Mouse (Mus musculus): Measurements from ENCODE around the gene Commd1. TPM values are rescaled to one million over a fixed set of nuclear protein-coding genes. Genes with fewer than 3 reads are reported as not detected.

The Commd1 gene
- polyA plus RNA-seq, 1 experiment from 2014 or later: 384 TPM

GRCm38 (mm10) chr11:22851416-22851815 lies 130.8 kb downstream of the Commd1 start:
- H3K27ac ChIP-seq: no peak overlapping the region

GRCm38 (mm10) chr11:22850077-22850476 lies 132.1 kb downstream of the Commd1 start:
- no peaks in the 10 kb centered on the region for H3K27me3 ChIP-seq (replicated peaks)
- ATAC-seq: no peak
- no peak overlapping the region for H3K27ac ChIP-seq
- H3K36me3 ChIP-seq: no peaks in the 10 kb centered on the region
- H3K4me2 ChIP-seq (replicated peaks): no peak overlapping the region
- no peaks in the 10 kb centered on the region for H3K9me3 ChIP-seq
- WGBS: 73% methylated on average over 4 of the region's 4 CpGs
- H3K4me1 ChIP-seq (replicated peaks): peaks cover 39% of the 10 kb centered on the region
- H3K9ac ChIP-seq: no peak overlapping the region
- no peak overlapping the region for H3K4me3 ChIP-seq (replicated peaks)

More at GRCm38 (mm10) chr11:22851416-22851815, 130.8 kb downstream of the Commd1 start:
- H3K4me2 ChIP-seq (replicated peaks): no peak overlapping the region
- WGBS: 45% methylated on average over 4 of the region's 4 CpGs
- no peak for ATAC-seq
- no peaks in the 10 kb centered on the region for H3K36me3 ChIP-seq
- peaks cover 27% of the 10 kb centered on the region for H3K4me1 ChIP-seq (replicated peaks)
- no peak overlapping the region for H3K9ac ChIP-seq
- no peaks in the 10 kb centered on the region for H3K9me3 ChIP-seq
- no peak overlapping the region for H3K4me3 ChIP-seq (replicated peaks)
- H3K27me3 ChIP-seq (replicated peaks): no peaks in the 10 kb centered on the region

GRCm38 (mm10) chr11:22848649-22849195 lies 133.5 kb downstream of the Commd1 start:
- Histone ChIP-seq H3K9me3 (no peaks in the 10 kb centered on the region), H3K36me3 (no peaks in the 10 kb centered on the region), H3K4me1 (replicated peaks) (peaks cover 44% of the 10 kb centered on the region), H3K27ac (peak overlapping the region; percentile 64), H3K27me3 (replicated peaks) (no peaks in the 10 kb centered on the region), H3K4me2 (replicated peaks) (no peak overlapping the region), H3K4me3 (replicated peaks) (no peak overlapping the region), H3K9ac (no peak overlapping the region)
- no peak for ATAC-seq
- 70% methylated on average over 5 of the region's 5 CpGs for WGBS

GRCm38 (mm10) chr11:22847732-22848648 lies 134.2 kb downstream of the Commd1 start:
- H3K27ac ChIP-seq: peak overlapping the region; percentile 64

GRCm38 (mm10) chr11:22846960-22847731 lies 135.0 kb downstream of the Commd1 start:
- H3K36me3 ChIP-seq: no peaks in the 10 kb centered on the region
- no peak overlapping the region for H3K4me2 ChIP-seq (replicated peaks)
- ATAC-seq: peak; percentile 54
- 0 out of 2 replicates have a peak overlapping the region, but pooled peaks have one; percentile 40 for H3K27ac ChIP-seq
- peaks cover 48% of the 10 kb centered on the region for H3K4me1 ChIP-seq (replicated peaks)
- H3K27me3 ChIP-seq (replicated peaks): no peaks in the 10 kb centered on the region
- 42% methylated on average over 8 of the region's 8 CpGs for WGBS
- H3K9ac ChIP-seq: no peak overlapping the region
- H3K9me3 ChIP-seq: no peaks in the 10 kb centered on the region
- H3K4me3 ChIP-seq (replicated peaks): no peak overlapping the region

More at GRCm38 (mm10) chr11:22847732-22848648, 134.2 kb downstream of the Commd1 start:
- no peak overlapping the region; the same call in 1 of the 2 replicates for H3K4me2 ChIP-seq (replicated peaks)
- no peak overlapping the region for H3K4me3 ChIP-seq (replicated peaks)
- no peaks in the 10 kb centered on the region for H3K27me3 ChIP-seq (replicated peaks)
- H3K9me3 ChIP-seq: no peaks in the 10 kb centered on the region
- H3K4me1 ChIP-seq (replicated peaks): peaks cover 45% of the 10 kb centered on the region
- H3K36me3 ChIP-seq: no peaks in the 10 kb centered on the region
- WGBS: 36% methylated on average over 8 of the region's 8 CpGs
- H3K9ac ChIP-seq: no peak overlapping the region
- ATAC-seq: peak; percentile 38

Other genes starting within 250 kb of the Commd1 start
- 8.8 and 11.9 TPM in 2 replicates for gene B3gnt2, start 121.4 kb downstream of the Commd1 start, polyA plus RNA-seq (2015; fragmentation: Nextera tagmentation; extraction: Ambion mirVana)
- 2.4 and 2.9 TPM in 2 replicates for gene Zrsr1, start 10.4 kb downstream of the Commd1 start, polyA plus RNA-seq (2015; fragmentation: Nextera tagmentation; extraction: Ambion mirVana)
- gene Gm28048, start 292 bp downstream of the Commd1 start, polyA plus RNA-seq (2015; fragmentation: Nextera tagmentation; extraction: Ambion mirVana): 13.1 and 16.2 TPM in 2 replicates
- 256 and 268 TPM in 2 replicates for gene Cct4, start 8.1 kb upstream of the Commd1 start, polyA plus RNA-seq (2015; fragmentation: Nextera tagmentation; extraction: Ambion mirVana)
- gene Fam161a, start 25.1 kb upstream of the Commd1 start, polyA plus RNA-seq (2015; fragmentation: Nextera tagmentation; extraction: Ambion mirVana): 1.5 and 1.8 TPM in 2 replicates

All from intestine, embryonic 15.5 days (tissue).